Mouse (Mus musculus) thymus, adult 18-20 months (tissue): ENCODE measurements around the gene Got1.

Source experiments
- DNase-seq, 2 experiments: peaks; one replicate each; pipeline ENCODE4 v3.0.0; 2022; ENCODE audit warnings: mixed read lengths in 2 of 2

Got1 gene

GRCm38 (mm10) chr19:43524187-43525103, at the start of gene Got1:
Got1 (minus strand) TSS chr19:43524605.
- DNase-seq, result peak; percentile 87 to 92

GRCm38 (mm10) chr19:43570831-43571790, 46.7 kb upstream of the Got1 start:
- peak; percentile 32 to 37 for DNase-seq

DNA sequence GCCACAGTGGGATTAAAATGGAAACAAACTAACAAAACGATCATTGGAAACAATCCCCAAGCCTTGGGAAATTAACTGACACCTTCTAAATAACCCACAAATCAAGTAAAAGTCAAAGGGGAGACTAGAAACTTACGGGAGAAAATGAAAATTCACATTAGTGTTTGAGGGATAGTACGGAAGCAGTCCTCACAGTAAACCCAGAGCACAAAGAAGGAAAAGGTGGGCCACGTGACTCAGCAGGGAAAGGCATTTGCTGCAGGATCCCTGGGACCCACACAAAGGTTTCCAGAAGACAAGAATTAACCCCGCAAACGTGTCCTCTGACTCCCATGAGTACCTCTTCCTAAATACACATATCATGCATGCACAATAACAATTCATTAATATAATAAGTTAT, 44.7 kb upstream of the Got1 start:
- DNase-seq, result no peak

DNA sequence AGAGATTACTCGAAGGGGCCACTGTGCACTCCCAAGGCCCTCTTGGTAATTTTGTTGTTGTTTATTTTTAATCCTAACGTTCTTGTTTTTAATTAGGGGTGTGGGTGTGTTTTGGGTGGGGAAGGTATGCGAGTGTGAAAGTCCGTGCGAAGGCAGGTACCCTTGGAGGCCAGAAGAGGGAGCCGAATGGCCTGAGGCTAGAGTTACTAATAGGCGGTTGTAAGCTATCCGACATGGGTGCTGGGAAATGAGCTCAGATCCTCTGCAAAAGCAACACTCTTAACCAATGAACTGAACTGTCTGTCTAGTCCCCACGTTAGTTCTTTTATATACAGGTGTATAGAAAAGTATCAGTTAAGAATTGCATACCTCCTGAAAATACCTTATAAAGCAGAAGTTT, 43.9 kb upstream of the Got1 start:
- DNase-seq, result no peak

- no peak for DNase-seq
Measured at GRCm38 (mm10) chr19:43563166-43563565, 38.8 kb upstream of the Got1 start.

- DNase-seq, result no peak
Measured at GRCm38 (mm10) chr19:43561841-43562240, 37.4 kb upstream of the Got1 start.

- DNase-seq, result no peak
Measured at GRCm38 (mm10) chr19:43560244-43560643, 35.8 kb upstream of the Got1 start.

- DNase-seq, result no peak
Measured at GRCm38 (mm10) chr19:43551493-43551890, 27.1 kb upstream of the Got1 start.

DNA sequence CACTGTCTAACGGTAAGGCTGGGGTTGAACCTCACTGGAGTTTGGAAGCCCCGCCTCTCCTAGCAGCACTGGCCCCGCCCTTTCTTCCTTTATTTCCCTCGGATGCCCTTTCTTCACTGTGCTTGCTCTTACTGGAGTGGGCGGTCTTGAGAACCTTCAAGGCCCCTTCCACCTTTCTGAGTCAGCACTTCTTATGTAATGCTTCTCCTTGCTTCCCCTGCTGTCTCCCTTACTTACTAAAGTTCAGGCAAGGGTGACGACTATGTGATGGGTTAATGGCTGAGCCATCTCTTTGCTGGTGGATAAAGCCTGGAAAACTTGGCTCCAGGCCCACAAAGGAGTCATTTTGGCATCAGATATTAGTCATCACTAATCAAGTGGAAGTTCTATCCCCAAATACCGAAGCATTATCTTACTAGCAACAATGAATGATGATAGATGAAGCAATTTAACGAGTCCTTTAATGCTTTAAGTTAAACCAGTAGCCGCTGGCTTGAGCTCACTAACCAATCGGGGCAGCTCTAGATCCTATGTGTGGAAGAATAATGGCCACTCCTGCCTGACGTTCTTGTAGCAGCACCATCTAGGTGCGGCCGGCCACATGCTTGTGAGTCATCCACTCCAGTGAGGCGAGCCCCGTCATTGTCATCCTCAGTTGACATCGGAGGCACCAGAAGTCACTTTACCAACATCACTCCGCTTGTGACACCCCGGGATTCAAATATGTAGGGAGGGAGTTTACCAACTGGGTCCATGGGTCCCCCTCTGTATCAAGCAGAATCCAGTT, 26.5 kb upstream of the Got1 start:
- DNase-seq, result no peak

GRCm38 (mm10) chr19:43548060-43548459, 23.7 kb upstream of the Got1 start:
- DNase-seq, result no peak

GRCm38 (mm10) chr19:43546337-43547117, 22.1 kb upstream of the Got1 start:
- DNase-seq, result no peak

GRCm38 (mm10) chr19:43535372-43535771, 11.0 kb upstream of the Got1 start:
- no peak for DNase-seq

DNA sequence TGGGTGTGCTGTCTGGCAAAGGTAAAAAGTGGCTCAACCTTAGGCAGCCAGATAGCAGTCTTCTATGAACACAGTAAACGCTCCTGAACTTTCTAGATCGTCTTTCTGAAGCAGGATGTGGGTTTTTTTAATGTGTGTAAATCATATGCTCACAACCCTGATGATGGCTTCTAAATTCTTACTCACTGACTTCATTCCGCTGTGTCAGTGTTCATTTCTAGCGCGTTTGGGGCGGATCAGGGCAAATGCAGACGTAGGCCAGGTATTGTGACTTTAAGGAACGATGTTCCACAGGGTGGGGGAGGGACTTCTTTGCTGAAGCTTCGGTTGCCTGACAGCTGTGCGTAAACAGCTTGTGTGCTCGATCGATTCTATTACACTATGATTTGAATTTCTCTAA, 6.5 kb upstream of the Got1 start:
- DNase-seq, result peak in 1 of 2 experiments; percentile 49

GRCm38 (mm10) chr19:43530197-43530770, 5.9 kb upstream of the Got1 start:
- peak; percentile 22 to 44 for DNase-seq

GRCm38 (mm10) chr19:43528056-43528587, 3.7 kb upstream of the Got1 start:
- no peak for DNase-seq

DNA sequence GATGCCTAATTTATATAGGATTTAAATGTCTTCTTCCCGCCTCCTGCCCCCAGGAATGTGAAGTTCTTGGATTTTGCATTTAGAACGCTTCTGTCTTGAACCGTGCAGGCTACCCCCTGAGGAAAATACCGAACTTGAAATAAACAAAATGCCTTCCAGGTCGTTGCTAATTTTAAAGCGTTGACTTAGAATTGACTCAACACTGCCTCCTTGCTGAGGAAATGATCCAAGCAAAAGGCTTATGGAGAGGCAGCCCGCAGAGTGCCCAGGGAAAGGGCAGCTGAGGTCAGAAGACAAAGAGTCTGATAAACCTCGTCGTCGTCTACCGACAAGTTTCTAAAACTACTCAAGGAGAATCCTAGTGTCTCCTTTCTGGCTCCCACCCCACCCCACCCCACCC, 2.7 kb upstream of the Got1 start:
- DNase-seq, result no peak

DNA sequence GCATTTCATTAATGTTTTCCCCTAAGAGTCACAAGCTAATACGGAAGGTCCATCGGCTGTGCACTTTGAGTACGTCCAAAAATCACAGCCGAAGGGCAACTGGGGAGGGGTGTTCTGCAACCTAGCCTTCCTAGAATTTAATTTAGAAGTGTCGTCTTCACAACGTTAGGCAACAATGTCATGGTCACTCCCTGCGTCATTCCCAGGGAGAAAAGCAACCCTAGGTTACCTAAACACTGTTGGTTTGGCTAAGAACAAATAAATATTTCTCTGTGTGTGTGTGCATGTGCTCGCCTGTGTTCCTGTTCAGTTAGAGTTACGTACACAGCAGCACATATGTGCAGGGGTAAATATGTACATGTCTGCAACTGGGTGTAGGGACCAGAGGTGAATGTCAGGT, 1.6 kb upstream of the Got1 start:
- DNase-seq, result no peak

DNA sequence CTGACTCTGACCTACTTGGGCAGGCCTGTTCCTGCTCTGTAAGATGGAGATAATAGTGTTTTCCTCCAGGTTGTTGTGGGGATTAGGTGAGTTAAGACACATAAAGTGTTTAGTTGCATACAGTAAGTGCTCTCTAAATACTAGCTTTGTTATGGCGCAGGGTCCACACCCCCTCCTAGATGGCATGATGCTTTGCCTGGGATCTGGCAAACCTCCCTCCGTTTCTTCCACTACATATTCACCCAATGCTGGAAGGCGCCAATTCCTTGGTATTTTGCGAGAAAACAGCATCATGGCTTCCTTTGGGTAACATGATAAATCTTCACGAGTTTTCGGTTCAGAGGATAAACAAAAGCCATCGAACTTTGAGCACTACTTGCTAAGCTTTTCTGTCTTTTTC, 1.2 kb upstream of the Got1 start:
- DNase-seq, result no peak

DNA sequence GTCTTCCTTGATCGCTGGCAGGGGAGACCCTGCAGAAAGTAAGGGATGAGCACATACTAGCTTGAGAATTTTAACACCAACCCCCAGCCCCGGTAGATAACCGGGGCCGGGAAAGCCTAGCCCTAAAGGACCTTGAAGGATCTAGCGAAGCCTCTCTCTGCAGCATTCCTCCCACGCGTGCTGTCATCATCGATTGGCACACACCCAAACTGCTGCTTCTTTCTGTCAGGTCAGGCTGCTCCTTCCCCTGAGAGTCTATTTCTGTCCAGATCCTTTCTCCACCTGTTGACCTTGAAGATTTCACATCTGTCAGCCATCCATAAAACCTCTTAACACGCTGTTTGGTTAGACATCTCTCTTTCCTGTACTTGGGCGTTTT, 688 bp upstream of the Got1 start:
- no peak for DNase-seq

- DNase-seq, result peak in 1 of 2 experiments; percentile 20
Measured at GRCm38 (mm10) chr19:43523551-43523950, 854 bp downstream of the Got1 start.

DNA sequence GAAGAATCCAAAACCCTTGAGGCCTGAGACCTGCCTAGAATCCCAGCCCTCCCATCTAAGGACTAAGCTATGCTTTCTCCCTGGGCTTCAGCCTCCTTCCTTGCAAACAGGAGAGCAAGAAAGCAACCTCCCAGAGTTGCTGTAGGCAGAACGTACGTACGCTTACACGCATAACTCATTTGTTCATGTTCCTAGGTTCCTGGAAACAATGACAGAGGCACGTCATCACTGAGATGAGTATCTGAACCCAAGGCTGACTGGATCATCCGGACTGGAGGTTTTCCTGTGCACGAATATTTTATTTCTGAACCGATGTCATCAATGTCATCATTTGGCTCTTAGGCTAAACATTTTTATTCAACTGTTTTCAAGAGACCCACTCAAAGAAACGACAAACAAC, 2.4 kb downstream of the Got1 start:
- no peak for DNase-seq
